Mouse (Mus musculus): ENCODE data around the gene Pgam1. TPM values are rescaled to one million over a fixed set of nuclear protein-coding genes. Genes with fewer than 3 reads are reported as not detected.
A peak's percentile ranks its signal among the peaks of the same experiment; 100 is the strongest.

Gene Pgam1
- polyA plus RNA-seq, 1 experiment from 2014 or later: 377 TPM

DNA sequence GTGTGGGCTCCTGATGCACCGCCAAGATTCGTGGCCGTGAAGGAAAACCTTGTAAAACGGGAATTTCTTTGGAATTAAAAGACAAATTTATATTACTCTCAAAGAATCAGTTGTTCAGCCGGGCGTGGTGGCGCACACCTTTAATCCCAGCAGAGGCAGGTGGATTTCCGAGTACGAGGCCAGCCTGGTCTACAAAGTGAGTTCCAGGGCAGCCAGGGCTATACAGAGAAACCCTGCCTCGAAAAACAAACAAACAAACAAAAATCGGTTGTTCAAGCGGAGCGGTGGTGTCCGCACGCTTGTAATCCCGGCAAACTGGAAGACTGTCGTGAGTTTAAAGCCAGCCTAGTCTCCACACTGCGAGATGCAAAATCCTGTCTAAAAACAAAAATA is 15.4 kb upstream of the Pgam1 start:
- H3K36me3 ChIP-seq: peaks cover 20% of the 10 kb centered on the region
- H3K4me2 ChIP-seq: peak overlapping the region; percentile 87
- H3K9me3 ChIP-seq (replicated peaks): no peaks in the 10 kb centered on the region
- ATAC-seq: no peak
- H3K27me3 ChIP-seq (replicated peaks): no peaks in the 10 kb centered on the region
- WGBS (ENCODE audit: insufficient replicate concordance): 22% methylated on average over 18 of the region's 18 CpGs
- peak overlapping the region; percentile 78 for H3K4me3 ChIP-seq
- peak overlapping the region; percentile 70 for H3K9ac ChIP-seq
- 0 out of 2 replicates have a peak overlapping the region, but pooled peaks have one; percentile 18 for H3K27ac ChIP-seq
- peaks cover 45% of the 10 kb centered on the region for H3K4me1 ChIP-seq

DNA sequence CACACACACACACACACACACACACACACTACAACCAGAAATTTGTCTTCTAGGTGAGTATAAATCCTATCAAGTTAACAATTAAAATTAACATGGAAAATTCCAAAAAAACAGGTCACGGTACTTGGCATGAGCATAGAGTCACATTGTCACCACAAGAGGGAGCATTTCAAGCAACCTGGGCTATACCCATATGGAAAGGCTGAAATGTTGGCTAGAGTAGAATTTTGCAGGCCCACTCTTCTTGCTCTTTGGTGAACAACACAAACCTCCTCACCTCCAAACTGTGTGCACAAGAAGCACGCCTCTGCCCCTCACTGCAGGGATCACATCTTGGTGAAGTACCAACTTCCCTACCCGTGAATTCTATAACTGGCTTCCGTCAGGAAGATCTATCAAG is 12.9 kb upstream of the Pgam1 start:
- no peak overlapping the region for H3K27ac ChIP-seq
- 42% methylated on average over 4 of the region's 4 CpGs for WGBS (ENCODE audit: insufficient replicate concordance)
- no peak overlapping the region for H3K9ac ChIP-seq
- no peak overlapping the region for H3K4me3 ChIP-seq
- ATAC-seq: no peak
- H3K36me3 ChIP-seq: peaks cover 2% of the 10 kb centered on the region; the same call in 1 of the 2 replicates
- no peaks in the 10 kb centered on the region for H3K27me3 ChIP-seq (replicated peaks)
- H3K4me2 ChIP-seq: no peak overlapping the region
- peaks cover 50% of the 10 kb centered on the region for H3K4me1 ChIP-seq
- H3K9me3 ChIP-seq (replicated peaks): no peaks in the 10 kb centered on the region

DNA sequence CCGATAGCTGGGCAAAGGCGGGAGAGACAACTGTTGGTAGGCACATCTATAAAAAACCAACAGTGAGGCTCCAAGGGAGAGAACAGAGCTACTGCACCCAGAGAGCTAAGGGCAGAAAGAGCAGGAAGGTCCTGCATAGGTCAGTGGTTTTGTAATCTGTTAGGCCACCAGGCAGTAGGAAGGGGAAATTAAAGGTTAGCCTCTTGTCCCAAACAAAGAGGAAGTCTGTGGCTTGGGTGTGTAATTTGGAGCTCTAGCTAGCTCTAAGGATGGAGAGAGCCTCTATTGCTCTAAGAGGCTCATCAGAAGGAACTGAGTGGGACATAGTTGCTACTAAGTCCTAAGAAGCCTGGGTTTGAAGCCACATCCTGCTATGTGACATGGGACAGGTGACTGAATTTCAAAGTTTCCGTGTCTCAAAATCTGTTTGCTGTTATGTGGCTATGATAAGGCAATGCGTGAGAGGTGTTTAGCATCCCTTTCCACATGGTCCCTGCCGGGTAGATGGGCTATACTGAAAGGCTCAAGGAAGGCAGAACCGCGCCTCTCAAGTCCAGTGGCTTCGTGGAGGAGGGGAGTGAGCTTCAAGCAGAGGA is 11.1 kb upstream of the Pgam1 start:
- Histone ChIP-seq H3K9ac (no peak overlapping the region), H3K27me3 (replicated peaks) (no peaks in the 10 kb centered on the region), H3K9me3 (replicated peaks) (no peaks in the 10 kb centered on the region), H3K4me1 (peaks cover 46% of the 10 kb centered on the region), H3K36me3 (no peaks in the 10 kb centered on the region), H3K27ac (peak overlapping the region; percentile 47), H3K4me2 (no peak overlapping the region), H3K4me3 (no peak overlapping the region)
- no peak for ATAC-seq
- whole genome bisulfite sequencing (ENCODE audit: insufficient replicate concordance): 38% methylated on average over 8 of the region's 8 CpGs

DNA sequence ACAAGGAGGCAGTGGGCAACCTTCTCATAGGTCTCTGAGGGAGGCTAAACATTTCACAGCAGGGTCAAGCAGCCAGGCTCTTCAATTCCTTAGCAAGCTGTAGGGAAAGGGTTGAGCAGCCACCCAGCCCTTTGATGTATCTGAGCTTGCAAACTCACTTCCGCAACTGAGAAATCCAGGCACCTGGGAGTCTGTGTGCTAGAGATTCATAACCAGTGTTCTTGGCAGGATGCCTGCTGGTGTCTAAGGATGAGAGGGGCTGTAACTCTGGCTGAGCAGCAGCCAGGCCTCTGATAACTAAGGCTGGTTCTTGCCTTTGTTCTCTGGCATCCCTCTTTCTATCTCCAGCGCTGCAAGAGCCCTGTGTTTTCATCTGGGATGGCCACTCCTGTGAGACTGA is 10.0 kb upstream of the Pgam1 start:
- ATAC-seq: no peak
- Histone ChIP-seq H3K27ac (no peak overlapping the region), H3K9ac (no peak overlapping the region), H3K9me3 (replicated peaks) (no peaks in the 10 kb centered on the region), H3K4me2 (no peak overlapping the region), H3K4me1 (peaks cover 52% of the 10 kb centered on the region), H3K4me3 (no peak overlapping the region), H3K27me3 (replicated peaks) (no peaks in the 10 kb centered on the region), H3K36me3 (no peaks in the 10 kb centered on the region)
- WGBS (ENCODE audit: insufficient replicate concordance): 54% methylated on average over 2 of the region's 2 CpGs

DNA sequence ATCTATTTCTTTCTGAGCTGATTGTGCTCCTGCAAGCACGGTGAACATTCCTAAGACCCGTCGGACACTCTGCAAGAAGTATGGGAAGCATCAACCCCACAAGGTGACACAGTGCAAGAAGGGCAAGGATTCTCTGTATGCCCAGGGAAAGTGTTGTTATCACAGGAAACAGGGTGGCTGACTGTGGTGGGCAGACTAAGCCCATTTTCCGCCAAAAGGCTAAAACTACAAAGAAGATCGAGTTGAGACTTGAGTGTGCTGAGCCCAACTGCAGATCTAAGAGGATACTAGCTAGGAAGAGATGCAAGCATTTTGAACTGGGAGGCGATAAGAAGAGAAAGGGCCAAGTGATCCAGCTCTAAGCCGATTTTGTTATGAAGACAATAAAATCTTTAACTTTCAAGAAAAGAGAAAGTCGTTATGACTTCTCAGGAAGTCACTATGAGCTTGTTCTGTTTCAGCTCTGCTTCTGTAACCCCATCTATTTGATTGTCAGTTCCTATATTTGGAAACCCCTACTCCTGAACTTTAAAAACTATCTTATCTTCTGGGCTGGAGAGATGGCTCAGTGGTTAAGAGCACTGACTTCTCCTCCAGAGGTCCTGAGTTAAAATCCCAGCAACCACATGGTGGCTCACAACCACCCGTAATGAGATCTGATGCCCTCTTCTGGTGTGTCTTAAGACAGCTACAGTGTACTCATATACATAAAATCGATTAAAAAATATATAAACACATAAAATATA is 8.7 kb upstream of the Pgam1 start:
- Histone ChIP-seq H3K4me1 (peaks cover 61% of the 10 kb centered on the region), H3K4me2 (peak overlapping the region; percentile 12; the same call in 1 of the 2 replicates), H3K9ac (no peak overlapping the region), H3K27me3 (replicated peaks) (no peaks in the 10 kb centered on the region), H3K9me3 (replicated peaks) (no peaks in the 10 kb centered on the region), H3K27ac (peak overlapping the region; percentile 32; the same call in 1 of the 2 replicates), H3K36me3 (no peaks in the 10 kb centered on the region), H3K4me3 (no peak overlapping the region)
- ATAC-seq: no peak
- 20% methylated on average over 10 of the region's 10 CpGs for WGBS (ENCODE audit: insufficient replicate concordance)

DNA sequence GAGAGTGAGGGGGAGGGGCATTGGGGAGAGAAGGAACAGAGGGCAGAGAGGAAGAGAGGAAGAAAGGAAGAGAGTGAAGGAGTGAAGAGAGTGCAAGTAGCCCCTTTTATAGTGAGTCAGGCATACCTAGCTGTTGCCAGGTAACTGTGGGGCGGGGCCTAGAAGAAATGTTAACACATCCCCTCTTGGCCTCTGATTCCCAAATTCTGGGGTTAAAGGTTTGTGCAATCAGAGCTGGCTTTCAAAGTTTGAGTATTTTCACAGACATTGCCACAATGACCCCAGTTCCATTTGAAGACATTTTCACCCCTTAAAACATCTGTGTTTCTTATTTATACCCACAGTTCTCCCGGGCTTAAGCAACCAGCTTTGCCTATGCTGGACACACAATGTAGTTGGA is 6.5 kb upstream of the Pgam1 start:
- Histone ChIP-seq H3K9ac (no peak overlapping the region), H3K27me3 (replicated peaks) (no peaks in the 10 kb centered on the region), H3K27ac (0 out of 2 replicates have a peak overlapping the region, but pooled peaks have one; percentile 66), H3K4me1 (peaks cover 67% of the 10 kb centered on the region), H3K4me2 (no peak overlapping the region), H3K9me3 (replicated peaks) (no peaks in the 10 kb centered on the region), H3K36me3 (no peaks in the 10 kb centered on the region), H3K4me3 (no peak overlapping the region)
- no peak for ATAC-seq
- 86% methylated on average over 2 of the region's 2 CpGs for WGBS (ENCODE audit: insufficient replicate concordance)

DNA sequence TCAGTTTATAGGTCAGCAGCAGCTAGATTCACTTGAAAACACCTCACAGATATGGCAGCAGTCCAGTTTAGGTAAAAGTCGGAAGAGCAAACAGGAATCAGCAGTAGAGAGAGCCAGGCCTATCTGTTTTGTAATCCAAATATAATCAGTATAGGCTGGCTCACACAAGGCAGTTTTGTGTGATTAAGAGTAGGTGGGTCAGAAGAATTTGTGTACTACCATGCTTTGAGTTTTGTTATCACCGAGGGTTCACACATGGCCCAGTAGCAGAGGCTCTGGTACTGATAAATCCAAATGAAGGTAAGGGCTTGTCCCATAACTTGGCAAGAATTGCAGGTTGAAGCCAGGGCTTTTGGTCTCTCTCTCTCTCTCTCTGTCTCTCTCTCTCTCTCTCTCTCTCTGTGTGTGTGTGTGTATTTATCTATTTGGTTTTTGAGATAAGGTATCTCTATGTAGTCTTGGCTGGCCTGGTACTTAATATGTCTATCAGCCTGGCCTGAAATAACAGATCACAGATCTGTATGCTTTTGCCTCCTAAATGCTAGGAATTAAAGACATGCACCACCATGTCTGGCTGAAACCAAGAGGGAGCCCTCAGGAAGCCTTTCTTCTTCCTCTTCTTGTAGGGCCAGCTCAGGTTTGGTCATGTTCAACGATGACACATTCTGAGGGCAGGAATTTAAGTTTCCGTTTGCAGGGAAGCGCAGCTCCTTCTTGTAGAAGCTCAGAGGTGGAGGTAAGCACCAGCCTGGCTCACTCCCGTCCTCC is 5.2 kb upstream of the Pgam1 start:
- Histone ChIP-seq H3K9ac (peak overlapping the region; percentile 25), H3K9me3 (replicated peaks) (no peaks in the 10 kb centered on the region), H3K4me1 (peaks cover 54% of the 10 kb centered on the region), H3K4me3 (no peak overlapping the region), H3K36me3 (no peaks in the 10 kb centered on the region), H3K27ac (peak overlapping the region; percentile 66), H3K27me3 (replicated peaks) (no peaks in the 10 kb centered on the region), H3K4me2 (peak overlapping the region; percentile 48)
- 14% methylated on average over 6 of the region's 6 CpGs for WGBS (ENCODE audit: insufficient replicate concordance)
- peak; percentile 76 for ATAC-seq

DNA sequence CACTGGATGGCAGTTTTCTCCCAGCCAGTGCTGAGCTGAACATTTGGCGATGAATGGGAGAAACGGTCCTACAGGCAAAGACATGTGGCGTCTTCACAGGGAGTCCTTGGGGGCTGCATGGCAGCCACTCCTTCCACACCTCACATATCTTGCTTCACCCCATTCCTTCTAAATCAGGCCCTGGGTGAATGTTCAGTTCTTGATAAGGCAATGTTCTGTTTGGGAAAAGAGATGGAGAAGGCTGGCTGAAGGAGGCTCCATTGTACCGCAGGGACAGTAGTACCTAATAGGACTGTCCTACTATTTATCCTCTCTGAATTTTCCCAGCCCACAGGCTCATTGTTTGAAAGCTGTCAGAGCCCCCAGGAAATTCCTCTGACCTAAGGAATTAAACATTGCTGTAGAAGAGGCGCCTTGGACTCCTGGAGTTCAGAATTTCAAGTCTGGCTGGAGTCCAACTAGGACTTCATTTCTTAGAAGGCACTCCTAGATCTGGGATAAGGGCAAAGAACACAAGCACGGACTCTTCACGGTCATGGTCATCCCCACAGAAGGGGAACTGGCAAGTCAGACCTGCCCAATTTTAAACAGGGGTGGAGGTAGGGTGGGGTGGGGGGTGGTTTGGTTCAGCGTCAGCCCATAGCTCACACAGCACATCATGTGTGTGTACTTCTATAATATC is 4.5 kb upstream of the Pgam1 start:
- peak; percentile 30; the same call in 1 of the 2 replicates for ATAC-seq
- 31% methylated on average over 8 of the region's 8 CpGs for WGBS (ENCODE audit: insufficient replicate concordance)
- H3K36me3 ChIP-seq: no peaks in the 10 kb centered on the region
- H3K4me2 ChIP-seq: peak overlapping the region; percentile 48
- H3K27me3 ChIP-seq (replicated peaks): no peaks in the 10 kb centered on the region
- H3K9me3 ChIP-seq (replicated peaks): no peaks in the 10 kb centered on the region
- peaks cover 51% of the 10 kb centered on the region for H3K4me1 ChIP-seq
- peak overlapping the region; percentile 25 for H3K9ac ChIP-seq
- H3K4me3 ChIP-seq: no peak overlapping the region
- peak overlapping the region; percentile 66 for H3K27ac ChIP-seq

DNA sequence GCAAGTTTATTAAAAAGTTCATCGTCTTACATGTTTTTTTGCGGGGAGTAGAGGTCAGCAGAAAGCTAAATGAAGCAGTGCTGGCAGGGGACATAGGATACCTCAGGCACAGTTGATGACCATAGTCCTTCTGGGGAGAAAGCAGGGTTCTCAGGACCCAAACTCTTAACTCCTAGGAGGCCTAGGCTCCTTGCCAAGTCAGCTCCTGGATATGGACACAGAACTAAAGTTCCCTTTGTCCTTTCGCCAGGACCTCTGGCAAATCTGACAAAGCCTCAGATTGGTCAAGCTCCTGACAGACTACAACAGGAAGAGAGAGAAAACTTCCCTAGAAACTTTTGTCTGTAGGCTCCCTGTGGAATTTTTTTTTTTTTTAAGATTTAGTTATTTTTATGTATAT is 3.0 kb upstream of the Pgam1 start:
- 86% methylated on average over 3 of the region's 3 CpGs for WGBS (ENCODE audit: insufficient replicate concordance)
- peaks cover 57% of the 10 kb centered on the region for H3K4me1 ChIP-seq
- no peaks in the 10 kb centered on the region for H3K9me3 ChIP-seq (replicated peaks)
- H3K36me3 ChIP-seq: peaks cover 6% of the 10 kb centered on the region; the same call in 1 of the 2 replicates
- H3K9ac ChIP-seq: no peak overlapping the region
- no peaks in the 10 kb centered on the region for H3K27me3 ChIP-seq (replicated peaks)
- H3K4me2 ChIP-seq: no peak overlapping the region
- ATAC-seq: no peak
- no peak overlapping the region for H3K27ac ChIP-seq
- H3K4me3 ChIP-seq: no peak overlapping the region

DNA sequence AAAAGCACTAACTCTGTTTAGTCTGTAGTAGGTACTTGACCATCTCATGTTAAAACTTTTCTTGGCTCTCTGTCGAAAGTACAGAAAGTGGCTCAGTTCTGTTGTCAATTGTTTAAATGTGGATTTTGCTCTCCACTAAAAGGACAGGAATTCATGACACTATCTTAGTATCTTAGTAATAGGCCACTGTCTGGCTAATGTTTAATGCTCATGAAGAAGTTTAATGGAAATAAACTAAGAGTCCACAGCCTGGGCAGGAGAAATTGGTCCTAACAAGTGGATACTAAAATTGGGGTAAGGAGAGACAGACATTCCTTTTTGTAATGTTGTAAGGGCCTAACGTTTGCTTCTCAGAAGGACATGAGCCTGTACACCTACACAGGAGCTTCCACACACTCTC is 1.3 kb upstream of the Pgam1 start:
- Histone ChIP-seq H3K4me3 (no peak overlapping the region), H3K4me2 (no peak overlapping the region), H3K9ac (no peak overlapping the region), H3K9me3 (replicated peaks) (no peaks in the 10 kb centered on the region), H3K27me3 (replicated peaks) (no peaks in the 10 kb centered on the region), H3K4me1 (peaks cover 66% of the 10 kb centered on the region), H3K36me3 (peaks cover 20% of the 10 kb centered on the region), H3K27ac (no peak overlapping the region)
- no peak for ATAC-seq
- WGBS (ENCODE audit: insufficient replicate concordance): 78% methylated on average over 2 of the region's 2 CpGs

DNA sequence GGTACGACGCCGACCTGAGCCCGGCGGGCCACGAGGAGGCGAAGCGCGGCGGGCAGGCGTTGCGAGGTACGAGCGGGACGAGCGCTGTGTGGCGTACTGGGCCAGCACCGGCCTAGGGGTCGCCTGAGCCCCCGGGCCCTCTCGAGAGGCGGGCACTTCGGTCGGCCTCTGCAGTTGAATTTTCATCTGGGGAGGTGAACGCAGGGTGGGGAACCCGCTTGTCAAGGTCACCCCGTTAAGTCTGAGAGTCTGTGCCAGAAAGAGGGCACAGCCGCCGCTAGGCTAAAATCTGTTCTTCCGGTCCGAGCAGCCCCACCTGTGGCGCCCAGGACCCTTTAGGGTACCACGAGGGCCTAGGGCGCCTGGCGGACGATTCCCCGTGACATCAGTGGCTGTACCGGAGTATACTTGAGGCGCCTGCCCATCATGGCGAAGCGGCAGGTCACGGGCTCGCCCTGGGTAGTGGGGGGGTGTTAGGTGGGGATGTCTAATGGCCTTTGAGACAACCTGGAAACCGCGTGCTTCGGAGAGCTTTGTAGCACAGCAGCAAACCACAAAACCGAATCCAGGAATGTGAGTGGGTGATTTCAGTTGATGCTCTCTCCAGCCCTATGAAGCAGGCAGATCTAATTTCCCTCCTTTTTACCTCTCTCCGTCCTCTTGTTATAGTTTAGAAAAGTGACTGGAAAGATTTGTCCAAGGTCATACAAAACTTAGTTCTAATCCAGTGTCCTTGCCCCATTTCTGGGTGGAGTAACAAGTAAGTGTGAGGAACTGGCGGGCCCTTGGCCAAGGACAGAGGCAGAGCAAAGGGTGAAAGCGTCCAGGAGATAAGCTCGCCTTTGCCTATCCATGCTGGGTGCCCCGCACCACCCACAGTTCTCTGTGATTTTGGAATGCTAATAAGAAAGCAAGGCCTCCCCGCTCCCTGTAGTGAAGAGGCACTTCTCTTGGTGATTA is 678 bp downstream of the Pgam1 start:
- H3K4me1 ChIP-seq: peaks cover 46% of the 10 kb centered on the region
- WGBS (ENCODE audit: insufficient replicate concordance): under 1% methylated on average over 45 of the region's 53 CpGs
- peak; percentile 26 for ATAC-seq
- peak overlapping the region; percentile 88 for H3K9ac ChIP-seq
- no peaks in the 10 kb centered on the region for H3K27me3 ChIP-seq (replicated peaks)
- H3K27ac ChIP-seq: peak overlapping the region; percentile 88
- no peaks in the 10 kb centered on the region for H3K9me3 ChIP-seq (replicated peaks)
- H3K4me2 ChIP-seq: peak overlapping the region; percentile 98
- H3K4me3 ChIP-seq: peak overlapping the region; percentile 77
- H3K36me3 ChIP-seq: peaks cover 40% of the 10 kb centered on the region
